Comparison of ENCODE assay signal across 16 mouse cellular contexts in genomic region chr17:49051231-49051630, GRCm38 (mm10).
A peak's percentile ranks its signal among the peaks of the same experiment; 100 is the strongest.
DNase-seq lines count a peak whose midpoint lies in the region; ATAC-seq and TF ChIP-seq lines count a peak whose summit lies in the region.
"Had no signal": no experiment of that assay in that cellular context is flagged by ENCODE, and none has a peak within 500 bp of the region (broad histone marks: within the 10 kb centered on the region; RNA-seq: fewer than 3 reads in every experiment).

No protein-coding gene starts in this region.

- H3K9me3 ChIP-seq in kidney, embryonic 14.5 days (ENCODE audit: control insufficient read depth, low read length), result no peaks in the 10 kb centered on the region
- H3K9me3 ChIP-seq: embryonic facial prominence, embryonic 12.5 days; forebrain, embryonic 15.5 days; limb, embryonic 12.5 days; liver, embryonic 12.5 days had no signal

- no peaks in the 10 kb centered on the region for H3K27me3 ChIP-seq in kidney, embryonic 14.5 days (ENCODE audit: control insufficient read depth, insufficient read depth, low read length)
- H3K27me3 ChIP-seq in heart, adult 2 months (ENCODE audit: control insufficient read depth, insufficient read depth, low read length), result peaks cover 9% of the 10 kb centered on the region; the same call in 1 of the 2 replicates
- H3K27me3 ChIP-seq: embryonic facial prominence, embryonic 12.5 days; forebrain, embryonic 15.5 days; limb, embryonic 12.5 days; liver, embryonic 12.5 days had no signal

- peak; percentile 15 for DNase-seq in kidney, adult 9 months
- DNase-seq in retina, postnatal 1 day, result peak; percentile 36
- no peak for DNase-seq in retina, embryonic 14.5 days (ENCODE audit: low spot score)
- DNase-seq in kidney, postnatal 14 days, result peak; percentile 52
- no peak for DNase-seq in heart, adult 2 months
- DNase-seq: cerebellum, adult 9-10 months; gastrocnemius, postnatal 36 days; right cerebral cortex, postnatal 4 days had no signal

- H3K4me3 ChIP-seq in kidney, embryonic 14.5 days (ENCODE audit: low read length), result no peak overlapping the region
- H3K4me3 ChIP-seq in heart, adult 2 months, result no peak overlapping the region
- H3K4me3 ChIP-seq: embryonic facial prominence, embryonic 12.5 days; forebrain, embryonic 15.5 days; limb, embryonic 12.5 days; liver, embryonic 12.5 days had no signal

- H3K79me2 ChIP-seq in heart, adult 2 months (replicated peaks; ENCODE audit: control insufficient read depth, insufficient read depth, low read length), result no peaks in the 10 kb centered on the region

- TF ChIP-seq POLR2A in heart, adult 2 months (IDR thresholded peaks at IDR 0.05; ENCODE audit: insufficient read depth, low read depth, low read length), result no peak

- no peak overlapping the region for H3K9ac ChIP-seq in kidney, embryonic 14.5 days (ENCODE audit: low read depth, low read length)
- no peak overlapping the region for H3K9ac ChIP-seq in heart, adult 2 months (ENCODE audit: low read depth, low read length)
- H3K9ac ChIP-seq: embryonic facial prominence, embryonic 12.5 days; forebrain, embryonic 15.5 days; limb, embryonic 12.5 days; liver, embryonic 12.5 days had no signal

- intact Hi-C loops in heart, adult 2 months (cut with DNase I), result no loop called here

- no peak overlapping the region for H3K27ac ChIP-seq in kidney, embryonic 14.5 days (ENCODE audit: low read depth, low read length)
- no peak overlapping the region for H3K27ac ChIP-seq in heart, adult 2 months
- H3K27ac ChIP-seq: embryonic facial prominence, embryonic 12.5 days; forebrain, embryonic 15.5 days; limb, embryonic 12.5 days; liver, embryonic 12.5 days; stomach, postnatal 0 days had no signal

- ATAC-seq in kidney, embryonic 14.5 days (ENCODE audit: low FRiP score, low TSS enrichment), result no peak
- ATAC-seq in erythroblast, adult 5-6 weeks (replicated peaks; ENCODE audit: low FRiP score, poor library complexity, severe bottlenecking), result no peak
- ATAC-seq: forebrain, embryonic 15.5 days; liver, embryonic 12.5 days had no signal

- TF ChIP-seq EP300 in heart, adult 2 months (IDR thresholded peaks at IDR 0.05; ENCODE audit: insufficient read depth, low read depth, low read length), result no peak

- 66% methylated on average over 11 of the region's 11 CpGs for WGBS in kidney, embryonic 14.5 days
- WGBS in heart, adult 2 months, result 69% methylated on average over 11 of the region's 11 CpGs

- no peaks in the 10 kb centered on the region for H3K4me1 ChIP-seq in kidney, embryonic 14.5 days (ENCODE audit: control insufficient read depth, insufficient read depth, low read length)
- H3K4me1 ChIP-seq in heart, adult 2 months (ENCODE audit: control insufficient read depth, insufficient read depth, low read length), result no peaks in the 10 kb centered on the region
- H3K4me1 ChIP-seq: embryonic facial prominence, embryonic 12.5 days; forebrain, embryonic 15.5 days; liver, embryonic 12.5 days had no signal

- H3K4me2 ChIP-seq in kidney, embryonic 14.5 days (replicated peaks; ENCODE audit: low read depth, low read length), result no peak overlapping the region
- H3K4me2 ChIP-seq: embryonic facial prominence, embryonic 12.5 days; forebrain, embryonic 15.5 days; limb, embryonic 12.5 days; liver, embryonic 12.5 days; midbrain, embryonic 11.5 days had no signal

- TF ChIP-seq CTCF in heart, adult 2 months (IDR thresholded peaks at IDR 0.05), result no peak

- no peaks in the 10 kb centered on the region for H3K36me3 ChIP-seq in kidney, embryonic 14.5 days (ENCODE audit: control insufficient read depth, insufficient read depth, low read length)
- H3K36me3 ChIP-seq in heart, adult 2 months (ENCODE audit: control insufficient read depth, insufficient read depth, low read length), result no peaks in the 10 kb centered on the region
- H3K36me3 ChIP-seq: embryonic facial prominence, embryonic 12.5 days; forebrain, embryonic 15.5 days; limb, embryonic 12.5 days; liver, embryonic 12.5 days had no signal

Comparison
In these comparisons a context has a peak if more than half of its experiments do, and no peak if none do; other contexts are left out.
1. DNase-seq: peak in kidney, adult 9 months (single experiment), retina, postnatal 1 day (single experiment) and kidney, postnatal 14 days (single experiment); none in retina, embryonic 14.5 days (single experiment) and heart, adult 2 months (0 of 2).